Comparison of ENCODE assay signal across 8 mouse cellular contexts in the genomic region with DNA sequence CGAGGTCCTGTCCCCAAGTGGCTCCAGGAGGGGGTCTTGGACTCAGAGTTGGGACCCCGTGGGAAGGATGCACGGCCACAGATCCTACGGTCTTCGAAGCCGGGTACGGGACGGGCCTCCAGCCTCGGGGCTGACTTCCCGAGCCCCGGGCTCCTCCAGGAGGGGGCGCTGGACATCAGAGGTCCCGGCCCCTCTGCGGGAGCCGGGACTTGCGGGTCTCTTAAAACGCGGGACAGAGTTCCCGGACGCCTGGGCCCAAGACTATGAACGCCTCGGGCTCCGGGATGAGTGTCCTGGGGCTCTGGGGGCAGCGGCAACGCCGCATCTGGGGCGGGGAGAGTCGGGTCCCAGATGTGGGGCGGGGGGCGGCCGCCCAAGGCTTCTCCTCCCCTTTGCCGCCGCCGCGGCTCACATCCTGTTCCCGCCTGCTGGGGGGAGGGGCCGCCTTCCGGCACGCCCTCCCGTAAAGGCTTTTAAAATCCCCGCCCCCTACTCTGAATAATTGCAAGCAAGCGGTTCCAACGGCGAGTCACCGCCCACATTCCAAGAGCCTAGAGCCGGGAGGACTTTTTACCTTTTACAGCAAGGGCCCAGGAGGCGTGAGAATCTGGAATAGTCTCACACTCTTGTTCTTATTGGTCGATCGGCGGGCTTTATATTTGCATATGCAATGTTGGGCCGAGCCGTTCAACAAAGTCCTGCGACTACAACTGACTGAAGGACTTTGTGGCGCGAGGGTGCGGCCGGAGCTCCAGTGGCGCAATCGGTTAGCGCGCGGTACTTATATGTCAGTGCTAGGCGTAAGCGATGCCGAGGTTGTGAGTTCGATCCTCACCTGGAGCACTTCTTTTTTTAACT. TPM values are rescaled to one million over a fixed set of nuclear protein-coding genes. Genes with fewer than 3 reads are reported as not detected.
DNase-seq lines count a peak whose midpoint lies in the region; ATAC-seq and TF ChIP-seq lines count a peak whose summit lies in the region.

TSS of gene Plekhg2 (minus strand) at position 349 of the 858 bp plus-strand sequence.

- peaks cover 3 to 31% of the 10 kb centered on the region in 2 experiments for H3K36me3 ChIP-seq in CH12.LX (replicated peaks in 1 of 2; ENCODE audit: control insufficient read depth in 1 of 2, insufficient read depth in 1 of 2, low read length in 1 of 2)
- no peaks in the 10 kb centered on the region; the same call in 1 of the 2 replicates for H3K36me3 ChIP-seq in forebrain, embryonic 11.5 days (ENCODE audit: control insufficient read depth, insufficient read depth, low read length)
- peaks cover 9% of the 10 kb centered on the region; the same call in 1 of the 2 replicates for H3K36me3 ChIP-seq in heart, embryonic 16.5 days (ENCODE audit: control insufficient read depth, insufficient read depth)
- H3K36me3 ChIP-seq in liver, embryonic 15.5 days (replicated peaks), result peaks cover 2% of the 10 kb centered on the region
- peaks cover 25% of the 10 kb centered on the region for H3K36me3 ChIP-seq in neural tube, embryonic 12.5 days

- peak within 1 kb of the TSS; percentile 83 for H3K9ac ChIP-seq in CH12.LX (ENCODE audit: insufficient read depth, low read depth)
- peak within 1 kb of the TSS; percentile 91 for H3K9ac ChIP-seq in forebrain, embryonic 11.5 days (ENCODE audit: low read length)
- H3K9ac ChIP-seq in heart, embryonic 16.5 days (ENCODE audit: low read length), result peak within 1 kb of the TSS; percentile 89
- peak within 1 kb of the TSS; percentile 68 for H3K9ac ChIP-seq in liver, embryonic 15.5 days
- peak within 1 kb of the TSS; percentile 84 for H3K9ac ChIP-seq in neural tube, embryonic 12.5 days

- H3K4me1 ChIP-seq in CH12.LX (ENCODE audit: control insufficient read depth in 1 of 2, insufficient read depth in 2 of 2), result peaks cover 7 to 38% of the 10 kb centered on the region in 2 experiments
- H3K4me1 ChIP-seq in forebrain, embryonic 11.5 days (replicated peaks; ENCODE audit: control insufficient read depth, insufficient read depth, low read length), result peaks cover 20% of the 10 kb centered on the region
- peaks cover 32% of the 10 kb centered on the region for H3K4me1 ChIP-seq in heart, embryonic 16.5 days (ENCODE audit: control insufficient read depth, insufficient read depth, low read length)
- H3K4me1 ChIP-seq in liver, embryonic 15.5 days (replicated peaks), result peaks cover 70% of the 10 kb centered on the region
- H3K4me1 ChIP-seq in neural tube, embryonic 12.5 days, result peaks cover 51% of the 10 kb centered on the region

- ATAC-seq in forebrain, embryonic 11.5 days (replicated peaks; ENCODE audit: low FRiP score), result peak; percentile 87
- ATAC-seq in heart, embryonic 16.5 days (replicated peaks; ENCODE audit: extremely low read depth, insufficient read depth, low FRiP score), result peak; percentile 89
- peak; percentile 83 for ATAC-seq in liver, embryonic 15.5 days (ENCODE audit: insufficient read depth)
- ATAC-seq in neural tube, embryonic 12.5 days (ENCODE audit: low FRiP score, low read depth), result peak; percentile 74

- H3K79me2 ChIP-seq in CH12.LX (replicated peaks; ENCODE audit: control insufficient read depth, extremely low read depth, insufficient read depth, poor library complexity, severe bottlenecking), result peaks cover 12% of the 10 kb centered on the region

- peak; percentile 98 for DNase-seq in CH12.LX (ENCODE audit: extremely low read depth)
- peak; percentile 98 for DNase-seq in c-Kit-positive CD71-positive TER-119-negative erythroid progenitor cells, embryonic 14.5 days (ENCODE audit: low read depth)
- DNase-seq in forebrain, embryonic 11.5 days (ENCODE audit: low spot score), result peak; percentile 97
- DNase-seq in kidney, postnatal 36 days, result peak; percentile 98 to 100
- DNase-seq in telencephalon, adult 2 months (ENCODE audit: low read depth, low spot score), result peak; percentile 91

- TF ChIP-seq CTCF in CH12.LX (conservative IDR thresholded peaks at IDR 0.05 in 1 of 2, IDR thresholded peaks at IDR 0.05 in 1 of 2; ENCODE audit: low read depth in 2 of 2, low read length in 2 of 2), result peak; percentile 6 to 73; a peak in 2 of 4 replicates

- H3K27me3 ChIP-seq in CH12.LX (replicated peaks), result no peaks in the 10 kb centered on the region
- H3K27me3 ChIP-seq in forebrain, embryonic 11.5 days (ENCODE audit: control insufficient read depth, insufficient read depth, low read length), result no peaks in the 10 kb centered on the region
- H3K27me3 ChIP-seq in heart, embryonic 16.5 days (ENCODE audit: control insufficient read depth, insufficient read depth, low read length), result no peaks in the 10 kb centered on the region
- H3K27me3 ChIP-seq in liver, embryonic 15.5 days, result peaks cover 16% of the 10 kb centered on the region
- H3K27me3 ChIP-seq in neural tube, embryonic 12.5 days (replicated peaks), result peaks cover 2% of the 10 kb centered on the region; the same call in 1 of the 2 replicates

- peak; percentile 60 for TF ChIP-seq POLR2A in CH12.LX (IDR thresholded peaks at IDR 0.05; ENCODE audit: low read depth, low read length)

- dilution Hi-C loops in CH12.LX (cut with MboI; ENCODE audit: extremely low pct_ligation_motif_present, extremely low pct_unique_long_range_greater_than_20kb, low sequenced_read_pairs), result no loop called here

- H3K4me2 ChIP-seq in CH12.LX (ENCODE audit: insufficient read depth, low read depth, poor library complexity, severe bottlenecking), result peak within 1 kb of the TSS; percentile 86
- peak within 1 kb of the TSS; percentile 85 for H3K4me2 ChIP-seq in forebrain, embryonic 11.5 days (ENCODE audit: low read depth, low read length, severe bottlenecking)
- H3K4me2 ChIP-seq in heart, embryonic 16.5 days (ENCODE audit: low read depth, low read length), result peak within 1 kb of the TSS; percentile 91
- peak within 1 kb of the TSS; percentile 95 for H3K4me2 ChIP-seq in liver, embryonic 15.5 days
- H3K4me2 ChIP-seq in neural tube, embryonic 12.5 days (replicated peaks), result peak within 1 kb of the TSS; percentile 90

- TF ChIP-seq EP300 in CH12.LX (IDR thresholded peaks at IDR 0.05; ENCODE audit: low read length), result no peak

- H3K4me3 ChIP-seq in CH12.LX (replicated peaks in 1 of 3; ENCODE audit: low read depth in 2 of 3, low read length in 2 of 3, poor library complexity in 1 of 3), result peak within 1 kb of the TSS; percentile 70 to 73 (median 70)
- peak within 1 kb of the TSS; percentile 86 for H3K4me3 ChIP-seq in forebrain, embryonic 11.5 days (ENCODE audit: low read depth, low read length)
- peak within 1 kb of the TSS; percentile 82 for H3K4me3 ChIP-seq in heart, embryonic 16.5 days (ENCODE audit: low read length)
- peak within 1 kb of the TSS; percentile 71 for H3K4me3 ChIP-seq in liver, embryonic 15.5 days (replicated peaks)
- H3K4me3 ChIP-seq in neural tube, embryonic 12.5 days, result peak within 1 kb of the TSS; percentile 69

- WGBS in forebrain, embryonic 11.5 days, result under 1% methylated on average over 65 of the region's 66 CpGs
- WGBS in heart, embryonic 16.5 days, result under 1% methylated on average over 58 of the region's 66 CpGs
- WGBS in liver, embryonic 15.5 days (ENCODE audit: insufficient replicate concordance), result under 1% methylated on average over 66 of the region's 66 CpGs
- under 1% methylated on average over 65 of the region's 66 CpGs for WGBS in neural tube, embryonic 12.5 days

- TF ChIP-seq RAD21 in CH12.LX (IDR thresholded peaks at IDR 0.05; ENCODE audit: low read depth, low read length), result peak; percentile 11

- peak within 1 kb of the TSS; percentile 55 for H3K27ac ChIP-seq in CH12.LX (ENCODE audit: insufficient read depth, low read depth)
- H3K27ac ChIP-seq in forebrain, embryonic 11.5 days (ENCODE audit: low read depth, low read length), result peak within 1 kb of the TSS; percentile 87
- H3K27ac ChIP-seq in heart, embryonic 16.5 days (ENCODE audit: low read length), result peak within 1 kb of the TSS; percentile 96
- peak within 1 kb of the TSS; percentile 82 for H3K27ac ChIP-seq in liver, embryonic 15.5 days (replicated peaks)
- peak within 1 kb of the TSS; percentile 73 for H3K27ac ChIP-seq in neural tube, embryonic 12.5 days

- in situ Hi-C loops in CH12.LX (cut with MboI; ENCODE audit: low pct_ligation_motif_present, low pct_unique_long_range_greater_than_20kb, low sequenced_read_pairs), result no loop called here

- H3K9me3 ChIP-seq in CH12.LX (replicated peaks; ENCODE audit: low read length), result no peaks in the 10 kb centered on the region
- no peaks in the 10 kb centered on the region for H3K9me3 ChIP-seq in forebrain, embryonic 11.5 days (ENCODE audit: control insufficient read depth, low read length)
- H3K9me3 ChIP-seq in heart, embryonic 16.5 days (replicated peaks; ENCODE audit: control insufficient read depth, low read length), result no peaks in the 10 kb centered on the region
- H3K9me3 ChIP-seq in liver, embryonic 15.5 days (replicated peaks), result no peaks in the 10 kb centered on the region
- H3K9me3 ChIP-seq in neural tube, embryonic 12.5 days, result no peaks in the 10 kb centered on the region

TF ChIP-seq in CH12.LX, 34 proteins besides CTCF, POLR2A, EP300 and RAD21 (continues in another document):
- no peak for TF ChIP-seq ETS1 (conservative IDR thresholded peaks at IDR 0.05; ENCODE audit: low read depth, low read length)
- no peak for TF ChIP-seq MAZ (IDR thresholded peaks at IDR 0.05; ENCODE audit: low read depth, low read length)
- TF ChIP-seq TCF12 (IDR thresholded peaks at IDR 0.05; ENCODE audit: low read depth, low read length), result peak; percentile 18; the same call in 1 of the 2 replicates
- TF ChIP-seq NELFE (IDR thresholded peaks at IDR 0.05; ENCODE audit: low read depth, low read length), result peak; percentile 41; the same call in 1 of the 2 replicates
- TF ChIP-seq MXI1 (IDR thresholded peaks at IDR 0.05; ENCODE audit: low read depth, low read length), result 0 out of 2 replicates have a peak, but pooled peaks have one; percentile 37
- peak; percentile 43 for TF ChIP-seq SMC3 (IDR thresholded peaks at IDR 0.05; ENCODE audit: low read depth, low read length)
- TF ChIP-seq IRF4 (IDR thresholded peaks at IDR 0.05; ENCODE audit: low read depth, low read length), result peak; percentile 50; the same call in 1 of the 2 replicates
- TF ChIP-seq CHD2 (IDR thresholded peaks at IDR 0.05; ENCODE audit: low read length), result peak; percentile 75
- TF ChIP-seq ELF1 (IDR thresholded peaks at IDR 0.05; ENCODE audit: low read depth, low read length), result peak; percentile 96
- TF ChIP-seq RCOR1 (conservative IDR thresholded peaks at IDR 0.05; ENCODE audit: low read depth, low read length), result no peak
- no peak for TF ChIP-seq JUN (IDR thresholded peaks at IDR 0.05; ENCODE audit: insufficient read depth, low read depth, low read length)
- no peak for TF ChIP-seq ZKSCAN1 (IDR thresholded peaks at IDR 0.05; ENCODE audit: borderline replicate concordance, low read depth, low read length)

RNA-seq across cellular contexts. Expression of gene Plekhg2, which starts in this region (rescaled TPM):
- 3.3 and 4.7 TPM in 2 replicates for total RNA-seq in CH12.LX (2012; rRNA removed)
- total RNA-seq in CH12.LX (2014; rRNA removed), result 0.39 and 0.43 TPM in 2 replicates
- polyA plus RNA-seq in CH12.LX (2012; ENCODE audit: insufficient read length, low read depth), result 5.2 and 5.5 TPM in 2 replicates
- 81.2 and 81.3 TPM in 2 replicates for polyA plus RNA-seq in forebrain, embryonic 11.5 days (2014; fragmentation: Nextera tagmentation; extraction: Ambion mirVana)
- 35.8 and 41.8 TPM in 2 replicates for polyA plus RNA-seq in heart, embryonic 16.5 days (2015; fragmentation: Nextera tagmentation; extraction: Ambion mirVana)
- polyA plus RNA-seq in liver, embryonic 15.5 days (2015; fragmentation: Nextera tagmentation; extraction: Ambion mirVana), result 4.5 and 5.1 TPM in 2 replicates
- polyA plus RNA-seq in neural tube, embryonic 12.5 days (2016; fragmentation: Nextera tagmentation; extraction: Ambion mirVana), result 58.9 and 63.3 TPM in 2 replicates

Comparison
In these comparisons a context has a peak if more than half of its experiments do, and no peak if none do; other contexts are left out.
1. Peak in every context shown above with its lines: DNase-seq, ATAC-seq, H3K4me3 ChIP-seq and H3K27ac ChIP-seq.